Mouse (Mus musculus) C2C12 (cell line): ENCODE results near the gene Cdh4.

Experiments
- CTCF ChIP-seq: IDR thresholded peaks from one replicate; pipeline ENCODE4 v1.5.1; 2011; ENCODE audit not compliant: control insufficient read depth, insufficient read depth, insufficient read length
- MYOG ChIP-seq: IDR thresholded peaks from one replicate; pipeline ENCODE4 v1.6.1; 2011; ENCODE audit not compliant: control insufficient read depth, insufficient read length; ENCODE audit errors: extremely low read depth

DNA sequence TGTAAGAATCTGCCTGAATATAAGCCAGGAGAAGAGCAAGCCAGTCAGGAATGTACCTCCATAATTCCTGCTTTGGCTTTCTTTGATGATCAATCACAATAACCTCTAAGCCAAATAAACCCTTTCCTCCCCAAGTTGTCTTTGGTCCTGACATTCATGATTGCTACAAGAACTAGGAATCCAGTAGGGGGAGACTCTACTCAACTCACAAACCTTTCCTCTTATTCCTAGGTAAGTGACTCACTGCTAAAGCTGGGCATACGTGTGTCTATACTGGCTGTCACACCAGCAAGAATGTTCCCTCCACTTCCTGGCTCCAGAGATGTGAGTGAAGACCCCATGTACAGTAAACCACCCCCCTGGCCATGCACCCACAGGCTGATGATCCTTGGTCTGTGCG is 185.3 kb downstream of the Cdh4 start:
- no peak for TF ChIP-seq MYOG
- no peak for TF ChIP-seq CTCF
